Mouse (Mus musculus): ENCODE data around the gene Unc45a. TPM values are rescaled to one million over a fixed set of nuclear protein-coding genes. Genes with fewer than 3 reads are reported as not detected.
A peak's percentile ranks its signal among the peaks of the same experiment; 100 is the strongest.

The Unc45a gene
- total RNA-seq, 2 experiments from 2014 or later: 9.7 to 12.1 TPM

GRCm38 (mm10) chr7:80369461-80369860 is 28.7 kb upstream of the Unc45a start:
- intact Hi-C loops (cut with DNase I): no loop called here
- no peak for DNase-seq

DNA sequence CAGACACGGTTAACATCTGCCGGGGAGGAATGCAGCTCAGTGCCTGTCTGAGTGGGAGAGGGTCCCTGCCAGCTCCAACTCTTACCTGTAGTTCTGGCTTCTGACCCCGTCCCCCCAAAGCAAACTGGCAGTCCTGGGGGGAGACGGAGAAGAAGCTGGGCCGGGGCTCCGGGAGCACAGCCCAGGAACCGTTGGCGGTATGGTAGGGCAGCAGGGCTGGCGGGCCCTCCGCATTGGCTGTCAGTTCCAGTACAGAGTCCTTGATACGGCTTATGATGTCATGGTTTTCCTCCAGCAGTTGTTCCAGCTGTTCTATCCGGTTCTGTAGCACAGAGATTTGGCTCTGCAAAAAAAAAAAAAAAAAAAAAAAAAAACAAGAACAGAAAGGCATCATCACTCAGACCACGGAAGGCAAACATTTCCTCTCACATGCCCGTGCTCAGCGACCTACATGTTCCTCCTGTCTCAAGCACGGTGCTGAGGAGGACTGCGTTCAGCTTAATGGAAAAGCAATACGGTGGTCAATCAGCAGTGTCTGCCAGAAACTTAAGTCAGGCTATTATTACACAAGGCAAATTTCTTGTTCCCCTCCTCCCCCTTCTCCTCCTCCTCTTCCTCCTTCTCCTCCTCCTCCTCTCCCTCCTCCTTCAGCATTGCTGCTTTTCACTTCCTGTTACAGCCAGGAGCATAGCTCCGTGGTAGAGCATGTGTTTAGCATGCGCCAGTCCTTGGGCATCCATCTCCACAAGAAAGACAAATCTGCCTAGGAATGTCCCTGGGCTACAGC is 28.0 kb upstream of the Unc45a start:
- DNase-seq: no peak
- intact Hi-C loops (cut with DNase I): no loop called here

DNA sequence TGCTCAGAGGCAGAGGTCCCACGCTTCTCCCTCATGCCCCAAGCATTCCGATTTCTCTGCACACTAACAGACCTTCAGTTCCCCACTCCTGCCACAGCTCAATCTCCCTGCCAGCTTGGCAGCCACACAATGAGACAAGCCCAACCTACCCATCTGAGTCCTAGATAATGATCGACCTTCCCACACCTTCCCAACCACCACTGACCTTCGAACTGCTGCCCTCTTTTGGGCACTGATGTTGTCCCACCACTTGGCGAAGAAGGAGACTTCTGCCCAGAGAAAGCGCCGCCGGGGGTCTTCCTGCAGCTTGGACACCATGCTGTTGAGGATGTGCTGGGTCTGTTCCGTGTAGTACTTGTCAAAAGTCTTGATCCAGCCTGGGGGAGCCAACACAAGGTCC is 27.2 kb upstream of the Unc45a start:
- DNase-seq: no peak

DNA sequence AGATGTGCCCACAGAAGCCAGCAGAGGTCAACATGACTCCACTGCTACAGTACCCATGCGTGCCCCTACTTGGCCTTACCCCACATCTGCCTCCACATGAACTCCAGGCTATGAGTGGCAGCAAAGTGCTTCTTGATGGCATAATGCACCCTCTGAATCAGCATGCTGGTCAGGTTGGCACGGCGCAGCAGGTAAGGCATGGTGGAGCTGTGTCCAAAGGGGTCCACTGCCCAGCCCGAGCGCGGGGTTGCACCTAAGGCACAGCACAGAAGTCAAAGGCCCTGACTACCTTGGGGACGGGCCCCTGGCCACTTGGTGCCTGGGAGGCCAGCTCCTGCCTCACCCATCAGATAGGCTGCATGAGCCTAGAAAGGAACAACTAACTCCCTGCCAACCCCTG is 26.4 kb upstream of the Unc45a start:
- no peak for DNase-seq
- intact Hi-C loops (cut with DNase I): no loop called here

More for the DNA sequence above, 27.2 kb upstream of the Unc45a start:
- intact Hi-C loops (cut with DNase I): no loop called here

- DNase-seq: no peak
- intact Hi-C loops (cut with DNase I): no loop called here
Observed at GRCm38 (mm10) chr7:80365759-80366158, 25.0 kb upstream of the Unc45a start.

GRCm38 (mm10) chr7:80360435-80360834 is 19.6 kb upstream of the Unc45a start:
- intact Hi-C loops (cut with DNase I): no loop called here
- no peak for DNase-seq

GRCm38 (mm10) chr7:80358039-80358438 is 17.2 kb upstream of the Unc45a start:
- no peak for DNase-seq
- intact Hi-C loops (cut with DNase I): no loop called here

- intact Hi-C loops (cut with DNase I): no loop called here
- no peak for DNase-seq
Observed at GRCm38 (mm10) chr7:80357156-80357555, 16.4 kb upstream of the Unc45a start.

GRCm38 (mm10) chr7:80356351-80356750 is 15.5 kb upstream of the Unc45a start:
- intact Hi-C loops (cut with DNase I): no loop called here
- DNase-seq: no peak

DNA sequence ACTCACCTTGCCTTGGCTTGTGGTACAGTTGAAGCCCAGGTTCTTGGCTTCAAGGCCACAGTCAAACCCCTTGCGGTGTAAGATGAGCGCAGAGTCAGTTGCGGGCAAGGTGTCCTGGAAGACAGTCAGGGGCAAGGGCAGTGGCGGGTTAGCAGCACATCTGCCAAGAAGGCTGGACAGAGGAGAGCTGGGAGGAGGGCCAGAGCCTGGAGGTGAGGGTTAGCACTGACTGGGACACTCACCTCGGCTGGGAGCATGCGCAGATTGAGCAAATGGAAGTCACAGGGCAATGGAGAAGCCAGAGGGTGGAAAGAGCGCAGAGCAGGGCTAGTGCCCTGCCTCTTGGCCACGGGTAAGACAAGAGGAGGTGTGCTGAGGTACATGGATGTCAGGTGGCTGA is 12.1 kb upstream of the Unc45a start:
- peak; percentile 39 to 45 for DNase-seq
- intact Hi-C loops (cut with DNase I): no loop called here

DNA sequence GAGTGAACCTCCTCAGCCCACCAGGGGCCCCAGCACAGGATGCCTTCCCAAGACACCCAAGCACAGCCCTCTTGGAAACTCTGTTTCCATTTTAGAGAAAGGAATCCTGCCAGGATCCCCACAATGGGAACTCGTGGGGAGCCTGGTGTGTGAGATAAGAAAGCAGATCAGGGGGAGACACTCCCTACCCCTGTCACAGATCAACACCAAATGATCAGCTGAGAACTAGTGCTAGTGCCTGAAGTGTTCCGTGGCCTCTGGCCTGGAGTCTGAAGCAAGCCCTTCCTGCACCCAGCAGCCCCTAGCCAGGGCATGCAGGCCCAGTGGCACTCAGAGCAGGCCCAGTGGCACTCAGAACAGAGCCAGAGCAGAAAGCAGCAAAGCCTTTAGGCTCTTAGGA is 10.0 kb upstream of the Unc45a start:
- no peak for DNase-seq
- intact Hi-C loops (cut with DNase I): no loop called here

GRCm38 (mm10) chr7:80347670-80348586 is 7.1 kb upstream of the Unc45a start:
- intact Hi-C loops (cut with DNase I): no loop called here
- no peak for DNase-seq

GRCm38 (mm10) chr7:80346830-80347229 is 6.0 kb upstream of the Unc45a start:
- intact Hi-C loops (cut with DNase I): no loop called here
- DNase-seq: no peak

- intact Hi-C loops (cut with DNase I): no loop called here
- no peak for DNase-seq
Observed at GRCm38 (mm10) chr7:80346173-80346572, 5.4 kb upstream of the Unc45a start.

DNA sequence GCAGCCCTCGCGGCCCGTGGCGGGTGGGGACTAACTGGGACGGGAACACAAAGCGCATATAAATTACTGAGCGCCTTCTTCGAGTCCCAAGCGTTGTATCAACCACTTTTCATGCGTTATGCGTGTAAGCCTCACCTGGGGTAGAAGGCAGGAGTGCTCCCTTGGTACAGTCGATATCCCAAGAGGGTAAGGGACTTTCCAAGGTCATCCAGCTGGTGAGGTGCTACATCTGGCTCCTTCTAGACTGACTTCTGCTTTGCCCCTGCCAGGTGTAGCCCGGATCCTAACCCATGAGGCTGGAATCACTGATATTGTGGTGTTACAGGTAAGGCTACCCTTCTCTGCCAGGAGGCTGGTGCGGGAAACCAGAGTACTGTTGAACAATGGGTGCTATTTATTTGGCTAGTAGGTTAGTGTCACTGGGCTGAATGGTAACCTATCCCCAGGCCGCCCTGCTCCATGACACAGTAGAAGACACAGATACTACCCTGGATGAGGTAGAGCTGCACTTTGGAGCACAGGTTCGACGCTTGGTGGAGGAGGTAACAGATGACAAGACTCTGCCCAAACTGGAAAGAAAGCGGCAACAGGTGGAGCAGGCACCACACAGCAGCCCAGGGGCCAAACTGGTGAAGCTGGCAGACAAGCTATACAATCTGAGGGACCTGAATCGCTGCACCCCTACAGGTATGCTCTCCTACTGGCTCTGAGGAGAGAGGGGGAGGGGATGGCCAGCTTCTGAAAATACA is 2.6 kb upstream of the Unc45a start:
- no peak for DNase-seq
- intact Hi-C loops (cut with DNase I): no loop called here

- DNase-seq: peak; percentile 88 to 93
Observed at GRCm38 (mm10) chr7:80342858-80343257, 2.1 kb upstream of the Unc45a start, which contains the start of gene Hddc3. Gene Hddc3 (plus strand): TSS chr7:80343104.

DNA sequence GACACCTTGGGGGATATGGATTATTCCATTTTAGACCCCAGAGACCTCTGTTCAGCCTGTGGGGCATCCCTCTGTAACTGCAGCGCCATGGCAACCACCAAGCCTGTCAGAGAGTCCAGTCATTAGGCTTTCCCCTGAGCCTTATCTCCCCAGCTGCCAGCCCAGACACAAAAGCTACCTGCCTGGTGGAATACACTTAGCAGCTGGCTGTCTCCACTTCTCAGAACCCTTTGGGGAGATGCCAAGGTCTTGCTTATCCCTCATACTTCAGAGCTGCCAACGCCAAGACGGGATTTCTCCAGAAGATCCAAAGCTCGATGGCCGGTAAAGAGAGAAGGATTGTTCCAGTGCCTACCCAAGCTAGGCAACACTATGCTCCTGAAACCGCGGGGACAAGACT is 988 bp upstream of the Unc45a start:
- DNase-seq: no peak

More at GRCm38 (mm10) chr7:80342858-80343257, 2.1 kb upstream of the Unc45a start, which contains the start of gene Hddc3:
- intact Hi-C loops (cut with DNase I): no loop called here

GRCm38 (mm10) chr7:80339793-80340628 is 794 bp downstream of the Unc45a start:
- intact Hi-C loops (cut with DNase I): loop anchor here (1.0 kb wide), 1 partner anchor 31 kb away; the partner anchor contains the start of gene Man2a2
- DNase-seq: peak; percentile 96 to 97

More for the DNA sequence above, 988 bp upstream of the Unc45a start:
- intact Hi-C loops (cut with DNase I): no loop called here

DNA sequence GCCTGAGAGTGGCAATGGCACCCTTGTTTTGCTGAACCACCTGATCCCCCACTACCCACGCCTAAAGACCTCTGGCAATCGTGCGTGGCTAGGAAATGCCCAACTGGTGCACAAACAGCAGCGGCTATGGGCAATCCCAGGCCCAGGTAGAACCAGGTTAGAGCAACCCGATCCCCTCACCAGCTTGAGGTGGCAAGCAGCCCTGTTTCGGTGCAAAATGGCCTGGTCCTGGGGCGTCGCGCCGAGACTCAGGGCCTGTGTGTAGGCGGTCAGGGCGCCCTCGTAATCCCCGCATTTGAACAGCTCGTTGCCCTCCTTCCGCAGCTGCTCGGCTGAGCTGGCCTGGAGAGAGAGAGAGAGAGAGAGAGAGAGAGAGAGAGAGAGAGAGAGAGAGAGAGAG is 1.4 kb downstream of the Unc45a start:
- no peak for DNase-seq
- intact Hi-C loops (cut with DNase I): no loop called here

DNA sequence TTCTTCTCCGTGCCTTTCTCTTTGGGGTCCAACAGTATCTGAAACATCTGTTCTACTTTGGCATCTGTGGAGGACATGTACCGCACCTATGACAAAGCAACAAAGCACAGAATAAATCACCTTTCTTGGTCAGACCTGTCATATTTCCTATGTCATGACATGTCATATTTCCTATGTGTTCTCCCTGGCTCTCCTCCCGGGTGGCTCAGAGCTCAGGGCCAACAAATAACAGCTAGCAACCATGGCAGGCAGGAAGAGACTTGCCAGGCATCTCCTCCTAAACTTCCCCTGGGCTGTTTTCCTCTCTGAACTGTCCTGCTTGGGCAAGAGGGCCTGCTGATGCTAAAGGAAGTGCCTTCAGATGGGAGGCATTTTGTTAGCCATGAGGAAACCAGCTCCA is 3.9 kb downstream of the Unc45a start:
- DNase-seq: no peak
- intact Hi-C loops (cut with DNase I): no loop called here
